Mouse (Mus musculus): Measurements from ENCODE around the gene Foxc2. TPM values are rescaled to one million over a fixed set of nuclear protein-coding genes. Genes with fewer than 3 reads are reported as not detected.
"Not testable (repeated sequence)": the region's sequence is repeated elsewhere in the genome, so short reads cannot be mapped to it uniquely, and the experiment has no call there.

The Foxc2 gene
- polyA plus RNA-seq, 1 experiment from 2014 or later = 7.4 TPM

- no peak overlapping the region for H3K4me3 ChIP-seq (ENCODE audit: low read depth, low read length)
- H3K9ac ChIP-seq (ENCODE audit: low read depth, low read length) = no peak overlapping the region
- no peaks in the 10 kb centered on the region for H3K4me1 ChIP-seq (ENCODE audit: control insufficient read depth, insufficient read depth, low read length)
- peaks cover 11% of the 10 kb centered on the region; the same call in 1 of the 2 replicates for H3K9me3 ChIP-seq (ENCODE audit: control insufficient read depth, low read length)
- WGBS = 94% methylated on average over 6 of the region's 6 CpGs
- ATAC-seq (ENCODE audit: low read depth) (no peak), DNase-seq (ENCODE audit: low spot score) (no peak)
- no peaks in the 10 kb centered on the region for H3K36me3 ChIP-seq (ENCODE audit: control insufficient read depth, insufficient read depth, low read length)
- H3K27ac ChIP-seq (replicated peaks; ENCODE audit: low read depth, low read length) = no peak overlapping the region
- no peak overlapping the region for H3K4me2 ChIP-seq (ENCODE audit: low read depth, low read length)
- no peaks in the 10 kb centered on the region for H3K27me3 ChIP-seq (replicated peaks; ENCODE audit: control insufficient read depth, insufficient read depth, low read length)
Measured at GRCm38 (mm10) chr8:121136856-121137255, 20.9 kb downstream of the Foxc2 start.

- H3K4me3 ChIP-seq (ENCODE audit: low read depth, low read length); H3K36me3 ChIP-seq (ENCODE audit: control insufficient read depth, insufficient read depth, low read length); ATAC-seq (ENCODE audit: low read depth); H3K27me3 ChIP-seq (replicated peaks; ENCODE audit: control insufficient read depth, insufficient read depth, low read length); H3K27ac ChIP-seq (replicated peaks; ENCODE audit: low read depth, low read length); H3K9me3 ChIP-seq (ENCODE audit: control insufficient read depth, low read length); H3K4me2 ChIP-seq (ENCODE audit: low read depth, low read length); H3K9ac ChIP-seq (ENCODE audit: low read depth, low read length); DNase-seq (ENCODE audit: low spot score); H3K4me1 ChIP-seq (ENCODE audit: control insufficient read depth, insufficient read depth, low read length): not testable (repeated sequence)
- whole genome bisulfite sequencing = 74% methylated on average over 4 of the region's 6 CpGs
Measured at GRCm38 (mm10) chr8:121145457-121146134, 29.6 kb downstream of the Foxc2 start.

GRCm38 (mm10) chr8:121148573-121149083 is 32.7 kb downstream of the Foxc2 start:
- Histone ChIP-seq H3K4me2 (ENCODE audit: low read depth, low read length) (no peak overlapping the region), H3K4me3 (ENCODE audit: low read depth, low read length) (no peak overlapping the region), H3K27me3 (replicated peaks; ENCODE audit: control insufficient read depth, insufficient read depth, low read length) (no peaks in the 10 kb centered on the region), H3K9me3 (ENCODE audit: control insufficient read depth, low read length) (no peaks in the 10 kb centered on the region), H3K36me3 (ENCODE audit: control insufficient read depth, insufficient read depth, low read length) (no peaks in the 10 kb centered on the region), H3K9ac (ENCODE audit: low read depth, low read length) (no peak overlapping the region), H3K27ac (replicated peaks; ENCODE audit: low read depth, low read length) (no peak overlapping the region), H3K4me1 (ENCODE audit: control insufficient read depth, insufficient read depth, low read length) (no peaks in the 10 kb centered on the region)
- WGBS = 15% methylated on average over 7 of the region's 8 CpGs
- ATAC-seq (ENCODE audit: low read depth) = no peak
- DNase-seq (ENCODE audit: low spot score) = no peak

GRCm38 (mm10) chr8:121152394-121152793 is 36.4 kb downstream of the Foxc2 start:
- no peaks in the 10 kb centered on the region for H3K36me3 ChIP-seq (ENCODE audit: control insufficient read depth, insufficient read depth, low read length)
- no peak overlapping the region for H3K9ac ChIP-seq (ENCODE audit: low read depth, low read length)
- H3K9me3 ChIP-seq (ENCODE audit: control insufficient read depth, low read length) = no peaks in the 10 kb centered on the region
- H3K4me1 ChIP-seq (ENCODE audit: control insufficient read depth, insufficient read depth, low read length) = no peaks in the 10 kb centered on the region
- no peak overlapping the region for H3K4me2 ChIP-seq (ENCODE audit: low read depth, low read length)
- ATAC-seq (ENCODE audit: low read depth) (no peak), DNase-seq (ENCODE audit: low spot score) (no peak)
- H3K4me3 ChIP-seq (ENCODE audit: low read depth, low read length) = no peak overlapping the region
- WGBS = 62% methylated on average over 12 of the region's 12 CpGs
- no peak overlapping the region for H3K27ac ChIP-seq (replicated peaks; ENCODE audit: low read depth, low read length)
- no peaks in the 10 kb centered on the region for H3K27me3 ChIP-seq (replicated peaks; ENCODE audit: control insufficient read depth, insufficient read depth, low read length)

GRCm38 (mm10) chr8:121156990-121157491 is 41.1 kb downstream of the Foxc2 start:
- Histone ChIP-seq H3K4me2 (ENCODE audit: low read depth, low read length) (no peak overlapping the region), H3K36me3 (ENCODE audit: control insufficient read depth, insufficient read depth, low read length) (no peaks in the 10 kb centered on the region), H3K9me3 (ENCODE audit: control insufficient read depth, low read length) (no peaks in the 10 kb centered on the region), H3K4me1 (ENCODE audit: control insufficient read depth, insufficient read depth, low read length) (no peaks in the 10 kb centered on the region), H3K4me3 (ENCODE audit: low read depth, low read length) (no peak overlapping the region), H3K27ac (replicated peaks; ENCODE audit: low read depth, low read length) (no peak overlapping the region), H3K9ac (ENCODE audit: low read depth, low read length) (no peak overlapping the region), H3K27me3 (replicated peaks; ENCODE audit: control insufficient read depth, insufficient read depth, low read length) (no peaks in the 10 kb centered on the region)
- 85% methylated on average over 7 of the region's 7 CpGs for WGBS
- ATAC-seq (ENCODE audit: low read depth) (no peak), DNase-seq (ENCODE audit: low spot score) (no peak)

GRCm38 (mm10) chr8:121158812-121159211 is 42.8 kb downstream of the Foxc2 start:
- no peaks in the 10 kb centered on the region for H3K27me3 ChIP-seq (replicated peaks; ENCODE audit: control insufficient read depth, insufficient read depth, low read length)
- no peaks in the 10 kb centered on the region for H3K9me3 ChIP-seq (ENCODE audit: control insufficient read depth, low read length)

GRCm38 (mm10) chr8:121161437-121161836 is 45.5 kb downstream of the Foxc2 start:
- no peak overlapping the region for H3K4me3 ChIP-seq (ENCODE audit: low read depth, low read length)
- H3K9ac ChIP-seq (ENCODE audit: low read depth, low read length) = no peak overlapping the region
- H3K36me3 ChIP-seq (ENCODE audit: control insufficient read depth, insufficient read depth, low read length) = no peaks in the 10 kb centered on the region
- no peak overlapping the region for H3K4me2 ChIP-seq (ENCODE audit: low read depth, low read length)
- no peaks in the 10 kb centered on the region for H3K9me3 ChIP-seq (ENCODE audit: control insufficient read depth, low read length)
- ATAC-seq (ENCODE audit: low read depth) (no peak), DNase-seq (ENCODE audit: low spot score) (no peak)
- H3K4me1 ChIP-seq (ENCODE audit: control insufficient read depth, insufficient read depth, low read length) = no peaks in the 10 kb centered on the region
- no peak overlapping the region for H3K27ac ChIP-seq (replicated peaks; ENCODE audit: low read depth, low read length)
- no peaks in the 10 kb centered on the region for H3K27me3 ChIP-seq (replicated peaks; ENCODE audit: control insufficient read depth, insufficient read depth, low read length)
- 80% methylated on average over 5 of the region's 5 CpGs for WGBS

More at GRCm38 (mm10) chr8:121158812-121159211, 42.8 kb downstream of the Foxc2 start:
- Histone ChIP-seq H3K36me3 (ENCODE audit: control insufficient read depth, insufficient read depth, low read length) (no peaks in the 10 kb centered on the region), H3K9ac (ENCODE audit: low read depth, low read length) (no peak overlapping the region), H3K4me2 (ENCODE audit: low read depth, low read length) (no peak overlapping the region), H3K4me1 (ENCODE audit: control insufficient read depth, insufficient read depth, low read length) (no peaks in the 10 kb centered on the region), H3K4me3 (ENCODE audit: low read depth, low read length) (no peak overlapping the region), H3K27ac (replicated peaks; ENCODE audit: low read depth, low read length) (no peak overlapping the region)
- DNase-seq (ENCODE audit: low spot score) (no peak), ATAC-seq (ENCODE audit: low read depth) (no peak)
- WGBS = 76% methylated on average over 13 of the region's 13 CpGs

GRCm38 (mm10) chr8:121162413-121162812 is 46.4 kb downstream of the Foxc2 start:
- H3K9ac ChIP-seq (ENCODE audit: low read depth, low read length) = no peak overlapping the region

More at GRCm38 (mm10) chr8:121162413-121162812, 46.4 kb downstream of the Foxc2 start:
- ATAC-seq (ENCODE audit: low read depth) (no peak), DNase-seq (ENCODE audit: low spot score) (no peak)
- Histone ChIP-seq H3K27ac (replicated peaks; ENCODE audit: low read depth, low read length) (no peak overlapping the region), H3K27me3 (replicated peaks; ENCODE audit: control insufficient read depth, insufficient read depth, low read length) (no peaks in the 10 kb centered on the region), H3K4me1 (ENCODE audit: control insufficient read depth, insufficient read depth, low read length) (no peaks in the 10 kb centered on the region), H3K36me3 (ENCODE audit: control insufficient read depth, insufficient read depth, low read length) (no peaks in the 10 kb centered on the region), H3K9me3 (ENCODE audit: control insufficient read depth, low read length) (no peaks in the 10 kb centered on the region), H3K4me3 (ENCODE audit: low read depth, low read length) (no peak overlapping the region), H3K4me2 (ENCODE audit: low read depth, low read length) (no peak overlapping the region)
- 68% methylated on average over 4 of the region's 4 CpGs for WGBS
